Mouse (Mus musculus) left cerebral cortex, postnatal 25 days (tissue): Measurements from ENCODE around the gene Rps18. TPM values are rescaled to one million over a fixed set of nuclear protein-coding genes. Genes with fewer than 3 reads are reported as not detected.
A peak's percentile ranks its signal among the peaks of the same experiment; 100 is the strongest.
"Not testable (repeated sequence)": the region's sequence is repeated elsewhere in the genome, so short reads cannot be mapped to it uniquely, and the experiment has no call there.

Experiments
- DNase-seq, 2 experiments: peaks; one replicate each; pipeline ENCODE4 v3.0.0; 2022; ENCODE audit warnings: low spot score in 2 of 2, mixed read lengths in 1 of 2
- intact Hi-C: fragments of 180-260 bp; cut with DNase I; formaldehyde crosslinking; loops from one replicate; pipeline ENCODE4 v1.15.1; 2025
- total RNA-seq, 2 experiments: library from RNA; stranded (reverse); gene quantifications; 2 replicates each; pipeline ENCODE4 v1.2.3; 2021

The Rps18 gene
- 100 to 1,000 TPM; 296 to 299 TPM for total RNA-seq

DNA sequence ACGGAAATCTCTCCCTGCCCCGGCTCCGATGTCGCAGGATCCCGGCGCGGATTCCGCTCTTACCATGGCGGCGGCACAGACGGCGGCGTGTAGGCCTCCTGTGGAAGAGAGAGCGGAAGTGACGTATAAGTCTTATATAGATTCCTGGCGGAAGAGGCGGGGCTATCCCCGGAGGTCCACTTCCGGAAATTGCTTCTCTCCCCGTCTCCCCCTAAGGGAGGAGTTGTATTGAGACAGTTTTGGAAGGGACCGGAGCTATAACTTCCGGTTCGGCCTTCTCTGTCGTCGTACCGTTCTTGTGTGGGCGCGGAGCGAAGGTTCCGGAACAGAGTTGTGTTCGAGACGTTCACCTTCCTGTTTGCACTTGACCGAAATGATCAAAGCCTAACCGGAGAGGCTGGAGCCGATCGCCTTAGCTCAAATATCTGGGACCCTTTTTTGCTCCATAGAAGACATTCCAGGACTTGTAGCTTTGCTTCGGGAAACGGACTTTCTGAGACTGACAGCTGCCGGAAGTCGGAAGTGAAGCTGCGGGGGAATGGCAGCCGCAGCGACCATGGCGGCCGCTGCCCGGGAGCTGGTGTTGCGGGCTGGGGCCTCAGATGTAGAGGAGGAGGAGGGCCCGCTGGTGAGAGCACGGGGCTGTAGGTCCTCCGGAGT lies at the start of gene Rps18, which contains the start of gene Vps52:
Gene Rps18, minus strand, starts transcription at position 447 of the 660 bp plus-strand sequence.
Gene Vps52, plus strand, starts transcription at position 258 of the 660 bp plus-strand sequence.
- intact Hi-C loops, result loop anchor here (1.0 to 5.0 kb wide), 4 partner anchors 15 to 1392 kb away; partner anchors contain the start of genes Pfdn6 and Wdr46
- DNase-seq, result peak; percentile 95 to 99

DNA sequence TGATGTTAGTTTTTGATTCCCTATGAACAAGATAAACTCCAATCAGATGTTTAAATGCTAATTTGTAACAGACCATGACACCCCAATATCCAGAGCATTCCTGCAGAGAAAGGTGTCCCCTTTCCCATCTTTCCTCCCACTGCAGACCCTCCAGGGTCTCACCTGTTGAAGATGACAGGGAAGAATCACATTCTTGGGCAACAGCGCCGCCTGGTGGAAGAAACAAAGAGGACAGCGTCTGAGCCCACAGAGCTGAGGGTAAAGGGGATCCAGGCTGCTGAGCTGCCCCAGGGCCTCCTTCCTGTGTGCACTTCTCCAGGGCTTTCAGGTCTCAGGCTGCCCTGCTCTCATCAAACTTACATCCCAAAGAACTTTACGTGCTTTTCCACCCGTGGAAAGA lies 47.6 kb upstream of the Rps18 start:
- intact Hi-C loops, result no loop called here
- DNase-seq, result no peak

DNA sequence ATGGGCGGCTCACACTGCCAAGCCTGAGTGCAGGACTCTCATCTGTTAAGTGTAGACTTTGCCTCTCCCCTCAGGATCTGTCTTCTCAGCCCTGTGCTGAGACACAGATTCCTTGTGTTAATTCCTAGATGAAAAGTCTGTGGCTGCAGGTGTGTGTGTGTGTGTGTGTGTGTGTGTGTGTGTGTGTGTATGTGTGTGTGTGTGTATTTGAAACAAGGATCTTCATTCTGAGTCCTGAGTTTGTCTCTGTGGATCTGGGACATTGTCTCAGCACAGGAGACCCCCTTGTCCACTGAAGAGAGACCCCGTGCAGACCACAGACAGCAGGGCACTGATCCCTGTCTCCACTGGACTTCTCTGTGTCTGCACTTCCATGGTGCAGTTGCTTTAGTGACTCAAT lies 45.0 kb upstream of the Rps18 start:
- DNase-seq, intact Hi-C loops: not testable (repeated sequence)

DNA sequence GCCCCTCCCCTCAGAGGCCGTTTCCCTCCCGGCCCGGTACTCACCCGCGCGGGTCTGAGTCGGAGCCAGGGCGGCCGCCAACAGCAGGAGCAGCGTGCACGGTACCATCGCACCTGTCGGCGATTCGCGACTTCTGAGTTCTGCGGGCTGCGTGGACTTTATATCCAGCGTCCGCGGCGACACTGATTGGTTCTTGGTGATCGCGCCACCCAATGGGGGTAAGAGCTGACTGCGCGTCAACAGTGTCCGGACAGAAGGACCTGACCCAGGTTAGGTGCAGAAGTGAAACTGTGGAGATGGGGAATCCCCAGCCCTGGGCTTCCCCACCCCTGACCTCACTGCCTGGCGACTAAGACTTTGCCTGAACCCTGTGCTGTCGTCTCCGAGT lies 44.3 kb upstream of the Rps18 start, which contains the start of gene H2-K1:
Gene H2-K1, minus strand, starts transcription at position 198 of the 388 bp plus-strand sequence.
- intact Hi-C loops, result no loop called here

DNA sequence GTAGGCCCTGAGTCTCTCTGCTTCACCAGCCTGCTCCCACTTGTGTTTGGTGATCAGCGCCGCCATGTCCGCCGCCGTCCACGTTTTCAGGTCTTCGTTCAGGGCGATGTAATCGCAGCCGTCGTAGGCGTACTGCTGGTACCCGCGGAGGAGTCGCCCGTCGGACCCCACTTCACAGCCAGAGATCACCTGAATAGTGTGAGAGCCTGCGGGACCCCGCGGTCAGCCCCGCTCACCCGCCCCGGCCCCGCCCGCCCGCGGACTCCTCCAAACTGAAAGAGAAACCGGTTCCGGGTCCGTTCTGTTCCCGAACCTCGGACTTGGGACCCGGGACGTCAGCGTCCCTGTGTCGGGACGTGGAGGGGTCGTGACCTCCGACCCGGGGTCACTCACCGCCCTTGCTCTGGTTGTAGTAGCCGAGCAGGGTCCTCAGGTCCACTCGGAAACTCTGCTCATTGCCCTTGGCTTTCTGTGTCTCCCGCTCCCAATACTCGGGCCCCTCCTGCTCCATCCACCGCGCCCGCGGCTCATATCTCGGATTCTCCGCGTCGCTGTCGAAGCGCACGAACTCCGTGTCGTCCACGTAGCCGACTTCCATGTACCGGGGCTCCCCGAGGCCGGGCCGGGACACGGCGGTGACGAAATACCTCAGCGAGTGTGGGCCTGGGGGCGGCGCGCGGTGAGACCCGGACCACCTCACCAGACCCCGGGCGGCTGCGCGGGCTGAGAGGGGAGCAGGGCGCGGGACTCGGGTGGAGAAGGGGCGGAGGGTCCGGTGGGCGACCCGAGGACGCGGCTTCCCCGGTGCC lies 43.7 kb upstream of the Rps18 start:
- DNase-seq, result no peak
- intact Hi-C loops, result loop anchor here (5.0 kb wide), 1 partner anchor 1293 kb away; no protein-coding TSS in a partner anchor

More for the DNA sequence above, 44.3 kb upstream of the Rps18 start, which contains the start of gene H2-K1:
- DNase-seq, result peak; percentile 71 to 74

DNA sequence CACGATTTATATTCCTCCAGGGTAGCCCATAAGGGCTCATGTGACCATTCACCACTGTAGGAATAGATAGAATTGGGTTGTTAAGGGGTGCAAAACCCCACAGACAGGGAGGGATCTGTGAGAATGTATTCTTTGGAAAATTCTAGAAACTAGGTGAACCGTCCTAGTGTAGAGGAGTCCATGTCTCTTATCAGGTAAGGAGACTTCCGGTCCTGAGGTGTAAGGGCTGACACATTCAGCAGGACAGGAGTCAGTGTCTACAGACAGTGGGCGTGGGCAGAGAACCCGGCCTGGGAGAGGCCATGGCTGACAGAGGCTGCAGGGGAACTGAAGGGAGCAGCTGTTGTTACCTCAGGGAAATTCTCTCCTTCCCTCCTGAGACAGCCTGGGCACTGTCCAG lies 42.9 kb upstream of the Rps18 start:
- DNase-seq, result not testable (repeated sequence)
- intact Hi-C loops, result loop anchor here (5.0 kb wide), 1 partner anchor 1294 kb away; no protein-coding TSS in a partner anchor

DNA sequence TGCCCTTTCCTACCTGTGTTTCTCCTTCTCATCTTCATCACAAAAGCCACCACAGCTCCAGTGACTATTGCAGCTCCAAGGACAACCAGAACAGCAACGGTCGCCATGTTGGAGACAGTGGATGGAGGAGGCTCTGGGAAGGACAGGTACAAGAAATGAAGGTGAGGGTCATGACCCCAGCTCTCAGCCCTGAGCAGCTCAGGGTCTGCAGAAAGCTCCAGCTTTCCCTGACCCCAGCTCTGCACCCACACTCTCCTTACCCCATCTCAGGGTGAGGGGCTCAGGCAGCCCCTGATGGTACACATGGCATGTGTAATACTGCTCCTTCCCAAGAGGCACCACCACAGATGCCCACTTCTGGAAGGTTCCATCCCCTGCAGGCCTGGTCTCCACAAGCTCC lies 41.2 kb upstream of the Rps18 start:
- intact Hi-C loops, result loop anchor here (5.0 kb wide), 1 partner anchor 1295 kb away; no protein-coding TSS in a partner anchor
- DNase-seq, result not testable (repeated sequence)

DNA sequence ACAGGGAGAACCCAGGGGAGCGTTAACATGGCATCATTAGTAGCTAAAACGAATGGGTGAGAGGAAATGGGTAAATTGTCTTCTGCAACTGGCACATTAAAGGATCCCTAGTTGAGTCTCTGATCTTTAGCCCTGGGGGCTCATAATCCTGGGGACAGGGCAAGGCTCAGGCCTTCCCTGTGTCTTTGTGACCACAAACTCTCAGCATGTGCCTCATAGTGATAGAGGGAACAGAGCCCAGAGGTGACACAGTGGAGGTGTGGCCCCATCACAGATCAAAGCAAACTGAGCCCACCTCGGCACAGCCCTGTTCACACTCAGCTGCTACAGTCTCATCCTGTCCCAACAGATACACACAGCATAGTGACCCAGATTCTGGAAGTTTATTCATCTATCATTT lies 39.9 kb upstream of the Rps18 start:
- intact Hi-C loops, result loop anchor here (5.0 kb wide), 1 partner anchor 1297 kb away; no protein-coding TSS in a partner anchor
- DNase-seq, result no peak

DNA sequence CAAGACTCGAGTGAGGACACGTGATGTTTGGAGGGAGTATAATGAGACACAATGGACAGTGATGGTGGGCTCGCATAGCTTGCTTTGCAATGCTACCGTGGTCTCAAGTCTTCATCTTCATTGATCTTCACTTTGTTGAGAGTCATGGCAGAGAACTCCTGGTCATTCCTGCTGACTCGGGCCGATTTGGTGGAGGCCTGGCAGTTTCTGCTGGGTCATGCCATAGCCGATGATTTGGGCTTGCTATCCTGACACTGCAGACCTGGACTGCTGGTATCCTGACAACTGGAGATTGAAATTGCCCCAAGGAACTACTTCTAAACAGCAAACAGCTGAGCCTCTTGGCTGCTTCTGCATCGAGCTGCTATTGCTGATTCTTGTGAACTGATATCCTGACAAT lies 39.2 kb upstream of the Rps18 start:
- intact Hi-C loops, result loop anchor here (5.0 kb wide), 1 partner anchor 1297 kb away; no protein-coding TSS in a partner anchor
- DNase-seq, result no peak

DNA sequence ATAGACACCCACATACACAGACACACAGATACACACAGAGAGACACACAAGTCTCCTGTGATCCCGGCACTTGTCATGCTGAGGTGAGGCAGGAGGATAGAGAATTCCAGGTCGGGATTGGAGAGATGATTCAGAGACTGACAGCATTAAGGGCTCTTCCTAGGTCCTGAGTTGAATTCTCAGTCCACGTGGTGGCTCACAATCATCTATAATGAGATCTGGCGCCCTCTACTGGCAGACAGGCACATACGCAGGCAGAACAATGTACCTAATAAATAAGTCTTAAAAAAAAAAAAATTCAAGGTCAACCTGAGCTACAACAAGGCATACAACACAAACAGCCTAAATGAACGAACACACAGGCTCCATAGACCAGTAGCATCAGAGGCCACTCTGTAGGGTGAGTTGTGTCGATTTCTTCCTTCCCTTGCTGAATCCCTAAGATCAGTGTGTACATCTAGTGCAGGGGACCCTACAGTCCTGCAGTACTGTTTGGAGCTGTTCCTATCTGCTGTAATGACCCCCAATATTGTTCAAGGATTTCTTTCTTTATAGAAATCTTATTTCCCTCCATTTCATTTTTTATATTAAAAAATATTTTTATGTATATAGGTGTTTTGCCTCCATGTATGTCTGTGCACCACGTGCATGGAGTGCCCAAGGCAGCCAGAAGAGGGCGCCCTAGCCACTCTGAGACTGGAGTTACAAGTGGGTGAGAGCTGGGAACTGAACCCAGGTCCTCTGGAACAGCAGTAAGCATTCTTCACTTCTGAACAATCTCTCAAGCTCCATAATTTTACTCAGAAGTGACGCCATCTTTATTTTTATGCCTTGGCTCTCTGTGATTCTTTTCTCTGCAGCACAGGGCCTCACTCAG lies 36.2 kb upstream of the Rps18 start:
- intact Hi-C loops, result loop anchor here (1.0 kb wide), 1 partner anchor 24 kb away; no protein-coding TSS in a partner anchor
- peak; percentile 37 to 42 for DNase-seq

DNA sequence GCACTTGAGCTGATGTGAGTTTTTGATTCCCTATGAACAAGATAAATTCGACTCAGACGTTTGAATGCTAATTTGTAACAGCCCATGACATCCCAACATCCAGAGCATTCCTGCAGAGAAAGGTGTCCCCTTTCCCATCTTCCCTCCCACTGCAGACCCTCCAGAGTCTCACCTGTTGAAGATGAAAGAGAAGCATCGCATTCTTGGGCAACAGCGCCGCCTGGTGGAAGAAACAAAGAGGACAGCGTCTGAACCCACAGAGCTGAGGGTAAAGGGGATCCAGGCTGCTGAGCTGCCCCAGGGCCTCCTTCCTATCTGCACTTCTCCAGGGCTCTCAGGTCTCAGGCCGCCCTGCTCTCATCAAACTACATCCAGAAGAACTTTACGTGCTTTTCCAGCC lies 26.3 kb upstream of the Rps18 start:
- intact Hi-C loops, result not testable (repeated sequence)
- peak in 1 of 2 experiments; percentile 47 for DNase-seq

DNA sequence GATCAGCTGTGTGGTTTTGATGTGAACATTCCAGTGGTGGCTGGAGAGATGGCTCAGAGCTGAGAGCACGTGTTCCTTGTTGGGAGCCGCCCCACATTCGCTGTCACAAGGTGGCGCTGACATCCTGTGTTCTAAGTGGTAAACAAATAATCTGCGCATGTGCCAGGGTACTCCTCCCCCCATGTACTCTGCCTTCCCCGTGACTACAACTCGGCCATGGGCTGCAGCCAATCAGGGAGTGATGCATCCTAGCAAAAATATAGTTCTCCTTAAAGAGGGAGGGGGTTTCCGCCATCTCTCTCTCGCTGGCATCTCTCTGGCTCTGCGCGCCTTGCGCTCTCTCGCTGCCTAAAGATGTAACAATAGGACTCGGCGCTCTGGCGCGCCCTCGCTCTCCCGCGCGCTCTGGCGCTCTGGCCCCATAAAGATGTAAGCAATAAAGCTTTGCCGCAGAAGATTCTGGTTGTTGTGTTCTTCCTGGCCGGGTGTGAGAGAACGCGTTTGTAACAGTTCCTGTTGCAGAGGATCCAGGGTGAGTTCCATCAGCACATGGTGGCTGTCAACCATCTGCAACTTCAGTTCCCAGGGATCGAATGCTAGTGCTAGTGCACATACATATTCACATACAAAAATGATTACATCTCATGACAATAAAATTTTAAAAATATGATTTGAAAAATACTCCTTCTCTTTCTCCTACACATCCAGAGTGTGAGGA lies 25.6 kb upstream of the Rps18 start:
- peak; percentile 86 to 95 for DNase-seq
- intact Hi-C loops, result not testable (repeated sequence)

DNA sequence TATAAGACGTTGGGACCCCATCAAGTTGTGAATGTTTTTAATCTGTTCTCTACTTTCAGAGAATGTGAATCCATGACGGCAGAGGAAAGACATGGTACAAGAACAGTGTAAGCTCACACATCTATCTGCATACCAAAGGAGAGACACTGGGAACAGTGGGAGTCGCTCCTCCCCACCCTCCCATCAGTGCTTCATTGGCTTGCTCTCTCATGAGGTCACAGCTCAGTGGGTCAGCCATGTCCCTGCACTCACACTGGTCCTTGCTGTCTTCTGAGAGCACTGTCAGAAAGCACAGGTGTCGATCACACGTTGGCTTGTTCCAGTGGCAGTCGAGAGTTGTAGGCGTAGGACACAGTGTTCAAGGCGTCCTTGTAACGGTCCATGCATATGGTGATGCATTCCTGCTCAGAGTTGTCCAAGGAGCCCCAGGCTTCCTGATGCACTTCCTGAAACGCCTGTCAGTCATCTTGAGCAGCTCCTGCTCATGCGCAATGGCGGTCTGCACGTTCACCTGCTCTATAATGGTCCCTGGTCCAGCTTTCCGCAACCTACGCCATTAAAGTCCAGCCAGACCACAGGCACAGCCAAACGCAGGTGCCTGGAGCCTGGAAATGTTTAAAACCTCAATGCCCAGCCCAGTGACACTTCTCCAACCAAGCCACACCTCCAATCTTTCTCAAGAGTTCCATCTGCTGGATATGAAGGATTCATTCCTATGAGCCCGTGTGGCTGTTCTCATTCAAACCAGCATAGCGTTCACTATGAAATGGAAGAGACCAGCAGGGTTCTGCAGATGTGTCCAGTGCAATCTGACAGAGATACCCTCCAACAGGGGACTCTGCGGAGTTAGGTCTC lies 24.6 kb upstream of the Rps18 start:
- intact Hi-C loops, result no loop called here
- DNase-seq, result no peak

DNA sequence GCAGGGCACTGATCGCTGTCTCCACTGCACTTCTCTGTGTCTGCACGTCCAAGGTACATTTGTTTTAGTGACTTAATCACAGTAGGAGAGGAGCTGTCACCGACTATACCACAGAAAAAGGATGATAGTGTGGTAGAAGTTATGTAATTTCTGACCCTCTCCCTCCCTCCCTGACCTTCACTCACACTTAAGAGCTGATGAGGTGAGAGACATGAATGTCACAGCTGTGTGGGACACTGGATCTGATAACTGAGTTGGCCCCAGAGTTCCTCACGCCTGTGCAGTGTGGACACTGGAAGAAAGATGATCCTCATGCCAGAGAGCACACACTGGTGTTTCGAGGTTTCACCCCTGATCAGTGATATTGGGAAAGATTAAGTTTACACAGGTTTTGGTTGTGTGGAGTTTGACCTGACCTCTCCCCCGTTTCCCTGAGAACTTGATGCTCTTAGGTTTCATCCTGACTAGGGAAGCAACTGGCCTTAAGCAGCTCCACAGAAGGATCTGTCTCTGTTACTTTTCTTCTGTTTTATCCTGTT lies 23.8 kb upstream of the Rps18 start:
- DNase-seq, result no peak
- intact Hi-C loops, result no loop called here

DNA sequence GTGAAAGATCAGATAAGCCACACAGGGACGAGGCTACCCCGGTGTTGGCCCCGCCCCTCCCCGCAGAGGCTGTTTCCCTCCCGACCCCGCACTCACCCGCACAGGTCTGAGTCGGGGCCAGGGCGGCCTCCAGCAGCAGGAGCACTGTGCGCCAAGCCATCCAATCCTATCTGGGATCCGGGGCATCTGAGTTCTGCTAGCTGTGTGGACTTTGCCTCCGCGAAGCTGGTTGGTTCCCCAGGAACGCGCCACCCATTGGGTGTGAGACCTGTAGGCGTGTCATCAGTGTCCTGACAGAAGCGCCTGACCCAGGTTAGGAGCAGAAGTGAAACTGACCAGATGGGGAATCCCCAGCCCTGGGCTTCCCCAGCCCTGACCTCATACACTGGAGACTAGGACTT lies 22.8 kb upstream of the Rps18 start:
- peak in 1 of 2 experiments; percentile 49 for DNase-seq

DNA sequence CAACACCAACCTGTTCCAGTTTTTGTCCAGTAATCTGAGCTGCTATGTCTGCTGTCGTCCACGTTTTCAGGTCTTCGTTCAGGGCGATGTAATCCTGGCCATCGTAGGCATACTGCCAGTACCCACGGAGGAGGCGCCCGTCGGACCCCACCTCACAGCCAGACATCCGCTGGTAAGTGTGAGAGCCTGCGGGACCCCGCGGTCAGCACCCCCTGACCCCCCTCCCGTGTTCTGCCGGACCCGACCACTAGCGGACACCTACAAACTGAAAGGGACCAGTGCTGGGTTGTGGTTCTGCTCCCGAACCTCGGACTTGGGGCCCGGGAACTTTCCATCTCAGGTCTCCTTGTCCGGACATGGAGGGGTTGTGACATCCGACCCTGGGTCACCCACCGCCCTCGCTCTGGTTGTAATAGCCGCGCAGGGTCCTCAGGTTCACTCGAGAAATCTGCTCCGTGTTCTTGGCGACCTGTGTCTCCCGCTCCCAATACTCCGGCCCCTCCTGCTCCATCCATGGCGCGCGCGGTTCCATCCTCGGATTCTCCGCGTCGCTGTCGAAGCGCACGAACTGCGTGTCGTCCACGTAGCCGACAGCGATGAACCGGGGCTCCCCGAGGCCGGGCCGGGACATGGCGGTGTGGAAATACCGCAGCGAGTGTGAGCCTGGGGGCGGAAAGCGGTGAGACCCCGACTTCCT lies 22.2 kb upstream of the Rps18 start:
- no peak for DNase-seq
- intact Hi-C loops, result no loop called here

More for the DNA sequence above, 22.8 kb upstream of the Rps18 start:
- intact Hi-C loops, result no loop called here

DNA sequence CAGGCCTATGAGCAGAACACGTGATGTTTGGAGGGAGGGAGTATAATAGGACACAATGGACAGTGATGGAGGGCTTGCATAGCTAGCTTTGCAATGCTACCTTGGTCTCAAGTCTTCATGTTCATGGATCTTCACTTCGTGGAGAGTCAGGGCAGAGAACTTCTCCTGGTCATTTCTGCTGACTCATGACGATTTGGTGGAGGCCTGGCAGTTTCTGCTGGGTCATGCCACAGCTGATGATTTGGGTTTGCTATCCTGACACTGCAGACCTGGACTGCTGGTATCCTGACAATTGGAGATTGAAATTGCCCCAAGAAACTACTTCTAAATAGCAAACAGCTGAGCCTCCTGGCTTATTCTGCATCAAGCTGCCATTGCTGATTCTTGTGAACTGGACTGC lies 17.8 kb upstream of the Rps18 start:
- intact Hi-C loops, result loop anchor here (5.0 kb wide), 1 partner anchor 39 kb away; no protein-coding TSS in a partner anchor
- DNase-seq, result no peak
